ENCODE assay signal across 7 mouse cellular contexts in genomic region chr4:105151911-105152690, GRCm38 (mm10). TPM values are rescaled to one million over a fixed set of nuclear protein-coding genes. Genes with fewer than 3 reads are reported as not detected.
A peak's percentile ranks its signal among the peaks of the same experiment; 100 is the strongest.
DNase-seq lines count a peak whose midpoint lies in the region; TF ChIP-seq lines count a peak whose summit lies in the region.

No protein-coding gene starts in this region.

- no peaks in the 10 kb centered on the region for H3K4me1 ChIP-seq in MEL (ENCODE audit: control insufficient read depth in 1 of 2, insufficient read depth in 2 of 2, low read length in 2 of 2)
- H3K4me1 ChIP-seq in embryonic fibroblast, embryonic 13.5 days (ENCODE audit: control insufficient read depth, insufficient read depth, low read length) = no peaks in the 10 kb centered on the region

- TF ChIP-seq EP300 in MEL (IDR thresholded peaks at IDR 0.05; ENCODE audit: low read depth in 1 of 2, low read length in 2 of 2) = no peak

- TF ChIP-seq RAD21 in MEL (IDR thresholded peaks at IDR 0.05; ENCODE audit: low read depth, low read length) = peak; percentile 95

- TF ChIP-seq CTCF in MEL (IDR thresholded peaks at IDR 0.05 in 2 of 3, conservative IDR thresholded peaks at IDR 0.05 in 1 of 3; ENCODE audit: control insufficient read depth in 1 of 3, insufficient read depth in 1 of 3, low read depth in 2 of 3, low read length in 3 of 3, poor library complexity in 1 of 3, severe bottlenecking in 1 of 3) = peak; percentile 44 to 84 (median 67)
- TF ChIP-seq CTCF in embryonic fibroblast, embryonic 13.5 days (IDR thresholded peaks at IDR 0.05; ENCODE audit: borderline replicate concordance, insufficient read depth, low read length) = peak; percentile 51; the same call in 1 of the 2 replicates

- H3K9me3 ChIP-seq in MEL (replicated peaks; ENCODE audit: insufficient read depth, low read length) = no peaks in the 10 kb centered on the region

- H3K4me3 ChIP-seq in MEL (ENCODE audit: control insufficient read depth in 1 of 2, insufficient read depth in 1 of 2, low read depth in 2 of 2, low read length in 2 of 2) = no peak overlapping the region
- H3K4me3 ChIP-seq in embryonic fibroblast, embryonic 13.5 days (ENCODE audit: insufficient read depth, low read length) = no peak overlapping the region

- H3K79me2 ChIP-seq in MEL (ENCODE audit: control insufficient read depth, insufficient read depth, low read length, poor library complexity) = no peaks in the 10 kb centered on the region

- peak; percentile 65 for DNase-seq in MEL (ENCODE audit: low read depth, low spot score)
- DNase-seq in adrenal gland, postnatal 25 days = peak; percentile 65
- DNase-seq in heart, postnatal 10 days = peak; percentile 85 to 88
- DNase-seq in layer of hippocampus, adult 9-10 months (ENCODE audit: low spot score) = peak; percentile 90
- peak; percentile 85 for DNase-seq in lung, postnatal 25 days (ENCODE audit: low spot score)
- DNase-seq in right cerebral cortex, postnatal 25 days = peak; percentile 76

- H3K36me3 ChIP-seq in MEL (ENCODE audit: control insufficient read depth in 1 of 2, insufficient read depth in 2 of 2, low read length in 2 of 2) = no peaks in the 10 kb centered on the region

- no peaks in the 10 kb centered on the region for H3K27me3 ChIP-seq in MEL (ENCODE audit: control insufficient read depth in 1 of 2, insufficient read depth in 2 of 2, low read length in 2 of 2)

- intact Hi-C loops in heart, postnatal 10 days (cut with DNase I) = loop anchor here (1.0 to 10.0 kb wide), 6 partner anchors 583 to 1220 kb away; no protein-coding TSS in a partner anchor

- no peak overlapping the region for H3K27ac ChIP-seq in MEL (ENCODE audit: control insufficient read depth, low read depth, low read length)
- H3K27ac ChIP-seq in embryonic fibroblast, embryonic 13.5 days (ENCODE audit: insufficient read depth, low read length) = no peak overlapping the region

- no peak for TF ChIP-seq POLR2A in MEL (IDR thresholded peaks at IDR 0.05; ENCODE audit: control insufficient read depth in 1 of 2, insufficient read depth in 1 of 2, low read depth in 1 of 2, low read length in 2 of 2, poor library complexity in 1 of 2)
- TF ChIP-seq POLR2A in embryonic fibroblast, embryonic 13.5 days (IDR thresholded peaks at IDR 0.05; ENCODE audit: low read depth, low read length) = no peak

- no peak overlapping the region for H3K9ac ChIP-seq in MEL (ENCODE audit: control insufficient read depth, low read depth, low read length, poor library complexity, severe bottlenecking)

TF ChIP-seq in MEL, 35 proteins besides CTCF, POLR2A, EP300 and RAD21:
- TF ChIP-seq ZC3H11A (IDR thresholded peaks at IDR 0.05; ENCODE audit: low read depth, low read length) (peak; percentile 75), SMC3 (IDR thresholded peaks at IDR 0.05; ENCODE audit: low read depth, low read length) (peak; percentile 90), JUND (IDR thresholded peaks at IDR 0.05; ENCODE audit: low read depth, low read length) (no peak)

RNA-seq across cellular contexts. Expression of gene Plpp3, which starts 5.0 kb away (rescaled TPM):
- not detected in 2 replicates for total RNA-seq in MEL (2012; rRNA removed)
- not detected for polyA plus RNA-seq in MEL (2012; ENCODE audit: insufficient read depth in 1 of 2, insufficient read length in 2 of 2, low read depth in 1 of 2, low replicate concordance in 2 of 2, missing spikeins in 1 of 2)
- total RNA-seq in adrenal gland, postnatal 25 days (2021) = 340 and 406 TPM in 2 replicates
- 35.6 and 44.4 TPM in 2 replicates for polyA plus RNA-seq in embryonic fibroblast, embryonic 13.5 days (2011; ENCODE audit: insufficient read length, low read depth, missing spikeins)
- total RNA-seq in heart, postnatal 10 days (2021) = 10 to 100 TPM; 73.2 to 73.9 TPM

RNA-seq across cellular contexts. Expression of gene Prkaa2, which starts 42.4 kb away (rescaled TPM):
- total RNA-seq in MEL (2012; rRNA removed) = not detected in 2 replicates
- not detected for polyA plus RNA-seq in MEL (2012; ENCODE audit: insufficient read depth in 1 of 2, insufficient read length in 2 of 2, low read depth in 1 of 2, low replicate concordance in 2 of 2, missing spikeins in 1 of 2)
- 11.7 and 13.2 TPM in 2 replicates for total RNA-seq in adrenal gland, postnatal 25 days (2021)
- polyA plus RNA-seq in embryonic fibroblast, embryonic 13.5 days (2011; ENCODE audit: insufficient read length, low read depth, missing spikeins) = 1.2 and 1.3 TPM in 2 replicates
- total RNA-seq in heart, postnatal 10 days (2021) = 10 to 100 TPM; 71.3 to 81.0 TPM

Comparison
In these comparisons a context has a peak if more than half of its experiments do, and no peak if none do; other contexts are left out.
1. RNA of gene Plpp3, which starts 5.0 kb away (total RNA-seq): 340 to 406 TPM in adrenal gland, postnatal 25 days and 73.2 to 73.9 TPM in heart, postnatal 10 days; not detected in MEL; every median in the first group is over 10 times any median in the second.
2. RNA of gene Prkaa2, which starts 42.4 kb away (total RNA-seq): 71.3 to 81.0 TPM in heart, postnatal 10 days and 11.7 to 13.2 TPM in adrenal gland, postnatal 25 days; not detected in MEL; every median in the first group is over 10 times any median in the second.
3. Peak in every context shown above with its lines, with median percentiles within 50 percentile points of each other: DNase-seq.